Mouse (Mus musculus) bone marrow, adult 2 months (tissue): Measurements from ENCODE around the gene Ttc1.
A peak's percentile ranks its signal among the peaks of the same experiment; 100 is the strongest.

Experiments
- CTCF ChIP-seq: fragments of 200-500 bp; IDR thresholded peaks from 2 replicates; pipeline ENCODE4 v1.5.1; 2011; ENCODE audit warnings: low read length, control low read depth; ENCODE audit not compliant: control insufficient read depth, insufficient read depth
- POLR2A ChIP-seq: fragments of 200-500 bp; IDR thresholded peaks from 2 replicates; pipeline ENCODE4 v1.6.1; 2011; ENCODE audit warnings: low read depth, mild to moderate bottlenecking, control low read depth, low read length, borderline replicate concordance; ENCODE audit not compliant: control insufficient read depth

- TF ChIP-seq CTCF = no peak
- peak; percentile 93 for TF ChIP-seq POLR2A
Observed at GRCm38 (mm10) chr11:43747233-43748226, at the start of gene Ttc1.
